Mouse (Mus musculus) left cerebral cortex, postnatal 10 days (tissue): Measurements from ENCODE around the gene Naa80. TPM values are rescaled to one million over a fixed set of nuclear protein-coding genes. Genes with fewer than 3 reads are reported as not detected.
"Not testable (repeated sequence)": the region's sequence is repeated elsewhere in the genome, so short reads cannot be mapped to it uniquely, and the experiment has no call there.

Experiments used
- DNase-seq, 2 experiments: peaks; one replicate each; pipeline ENCODE4 v3.0.0; 2021 to 2022; ENCODE audit warnings: low spot score in 2 of 2, mixed read lengths in 1 of 2; ENCODE audit errors: extremely low spot score in 1 of 2
- intact Hi-C: fragments of 180-260 bp; cut with DNase I; formaldehyde crosslinking; loops from one replicate; pipeline ENCODE4 v1.15.1; 2025
- total RNA-seq, 2 experiments: library from RNA; stranded (reverse); gene quantifications; 2 replicates each; pipeline ENCODE4 v1.2.3; 2021

The Naa80 gene
- total RNA-seq, 2 experiments from 2014 or later, result 9.3 to 9.8 TPM

- intact Hi-C loops, result no loop called here
- DNase-seq, result peak; percentile 76 to 91
Observed at GRCm38 (mm10) chr9:107568331-107569261, 10.1 kb upstream of the Naa80 start.

- DNase-seq, result no peak
- intact Hi-C loops, result no loop called here
Observed at GRCm38 (mm10) chr9:107569270-107569669, 9.4 kb upstream of the Naa80 start.

GRCm38 (mm10) chr9:107570016-107570415, 8.7 kb upstream of the Naa80 start:
- intact Hi-C loops, result no loop called here

GRCm38 (mm10) chr9:107570845-107571244, 7.8 kb upstream of the Naa80 start:
- intact Hi-C loops, result no loop called here
- DNase-seq, result no peak

More at GRCm38 (mm10) chr9:107570016-107570415, 8.7 kb upstream of the Naa80 start:
- no peak for DNase-seq

GRCm38 (mm10) chr9:107571534-107572326, 7.0 kb upstream of the Naa80 start:
- DNase-seq, result no peak
- intact Hi-C loops, result no loop called here

GRCm38 (mm10) chr9:107572327-107572662, 6.4 kb upstream of the Naa80 start:
- no peak for DNase-seq
- intact Hi-C loops, result no loop called here

GRCm38 (mm10) chr9:107573774-107574173, 4.9 kb upstream of the Naa80 start:
- DNase-seq, intact Hi-C loops: not testable (repeated sequence)

- DNase-seq, result no peak
- intact Hi-C loops, result no loop called here
Observed at GRCm38 (mm10) chr9:107575579-107576356, 2.9 kb upstream of the Naa80 start.

GRCm38 (mm10) chr9:107576357-107577107, 2.2 kb upstream of the Naa80 start, which contains the start of gene Hyal1:
Gene Hyal1 (plus strand): TSS chr9:107576927.
- DNase-seq, result peak in 1 of 2 experiments; percentile 90
- intact Hi-C loops, result no loop called here

- intact Hi-C loops, result no loop called here
- DNase-seq, result no peak
Observed at GRCm38 (mm10) chr9:107577871-107578270, 816 bp upstream of the Naa80 start.

GRCm38 (mm10) chr9:107579023-107579900, 575 bp downstream of the Naa80 start:
- no peak for DNase-seq
- intact Hi-C loops, result no loop called here

GRCm38 (mm10) chr9:107580501-107581317, 2.0 kb downstream of the Naa80 start, which contains the start of gene Hyal3:
Gene Hyal3 (plus strand): TSS chr9:107580818.
- peak; percentile 87 to 94 for DNase-seq
- intact Hi-C loops, result no loop called here

- intact Hi-C loops, result no loop called here
- DNase-seq, result no peak
Observed at GRCm38 (mm10) chr9:107581584-107581983, 2.9 kb downstream of the Naa80 start.

GRCm38 (mm10) chr9:107582509-107583062, 3.9 kb downstream of the Naa80 start:
- intact Hi-C loops, result no loop called here
- DNase-seq, result no peak

- DNase-seq, result no peak
- intact Hi-C loops, result no loop called here
Observed at GRCm38 (mm10) chr9:107583174-107583573, 4.5 kb downstream of the Naa80 start.

- DNase-seq, result no peak
- intact Hi-C loops, result no loop called here
Observed at GRCm38 (mm10) chr9:107586504-107586903, 7.8 kb downstream of the Naa80 start.
